Mouse (Mus musculus): ENCODE measurements around the gene Olfr1392.
A peak's percentile ranks its signal among the peaks of the same experiment; 100 is the strongest.
"Not testable (repeated sequence)": the region's sequence is repeated elsewhere in the genome, so short reads cannot be mapped to it uniquely, and the experiment has no call there.

Gene Olfr1392

DNA sequence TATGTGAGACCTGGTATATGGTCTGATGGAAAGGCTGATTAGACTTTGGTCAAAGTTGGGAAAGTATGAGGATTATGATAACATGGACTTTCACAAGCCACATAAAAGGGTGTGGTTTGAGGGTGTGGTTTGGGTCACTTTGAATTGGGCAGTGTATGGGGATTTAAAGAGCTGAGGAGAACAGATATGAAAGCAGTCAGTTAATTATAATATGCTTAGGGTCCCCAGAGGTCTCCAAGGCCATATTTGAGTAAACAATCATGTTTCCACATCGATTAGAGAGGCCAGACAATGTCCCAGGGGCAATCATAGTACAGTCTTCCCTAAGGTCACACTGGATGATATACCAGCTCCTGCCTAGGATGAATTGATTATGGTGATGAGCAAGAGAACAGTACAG lies at the start of gene Olfr1392:
Gene Olfr1392, plus strand, starts transcription at position 301 of the 400 bp plus-strand sequence.
- not testable (repeated sequence) for DNase-seq (ENCODE audit: low read depth, low spot score)

DNA sequence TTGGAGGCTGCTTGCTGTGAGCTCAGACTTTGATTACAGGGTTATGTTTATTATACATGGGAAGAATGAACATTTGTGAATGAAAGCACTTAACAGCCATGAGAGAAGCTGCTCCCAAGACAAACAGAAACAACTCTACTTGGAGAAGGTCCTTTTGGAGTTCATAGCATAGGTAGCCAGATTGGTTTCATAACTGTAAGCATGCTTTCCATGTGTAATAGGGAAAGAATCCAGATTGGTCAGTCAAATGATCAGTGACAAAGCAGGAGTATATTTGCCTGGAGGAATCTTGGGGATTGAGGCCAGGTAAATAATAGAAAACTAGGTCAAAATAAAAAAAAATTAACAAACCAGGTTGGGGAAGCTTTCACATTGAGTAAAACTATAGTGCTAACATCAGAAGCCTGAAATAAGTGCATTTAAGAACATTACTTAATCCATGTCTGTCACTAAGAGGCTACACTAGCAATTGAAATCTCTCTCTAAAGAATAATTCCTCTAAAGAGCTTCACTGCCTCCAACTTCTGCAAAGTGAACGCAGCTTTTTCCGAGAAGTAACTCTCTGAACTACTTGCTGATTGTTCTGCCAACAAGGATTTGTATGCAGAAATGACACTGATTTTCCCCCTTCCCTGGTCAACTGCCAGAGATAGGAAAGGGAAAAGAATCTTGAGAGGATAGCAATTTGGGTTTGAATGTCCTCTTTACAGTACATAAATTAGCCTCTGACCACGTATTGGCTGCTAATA lies 49.4 kb upstream of the Olfr1392 start:
- DNase-seq (ENCODE audit: low read depth, low spot score) = no peak

DNA sequence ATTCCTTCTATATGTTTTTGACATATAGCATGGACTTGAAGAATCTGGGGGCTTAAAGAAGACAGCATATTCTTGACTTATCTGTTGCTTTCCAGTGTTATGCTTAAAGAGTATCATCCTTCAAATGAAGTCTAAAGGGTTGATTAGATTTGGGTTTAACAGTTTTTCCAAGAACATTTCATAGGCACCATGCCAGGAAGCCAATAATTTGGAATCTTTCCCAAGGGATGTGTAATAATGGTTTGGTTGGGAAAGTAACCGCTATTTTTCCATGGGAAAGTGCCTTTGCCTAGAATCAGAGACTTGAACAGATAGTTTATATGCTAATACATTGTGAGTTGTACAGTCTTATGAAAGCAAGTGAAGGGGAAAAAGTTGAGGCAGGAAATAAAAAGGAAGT lies 48.2 kb upstream of the Olfr1392 start:
- DNase-seq (ENCODE audit: low read depth, low spot score) = no peak

DNA sequence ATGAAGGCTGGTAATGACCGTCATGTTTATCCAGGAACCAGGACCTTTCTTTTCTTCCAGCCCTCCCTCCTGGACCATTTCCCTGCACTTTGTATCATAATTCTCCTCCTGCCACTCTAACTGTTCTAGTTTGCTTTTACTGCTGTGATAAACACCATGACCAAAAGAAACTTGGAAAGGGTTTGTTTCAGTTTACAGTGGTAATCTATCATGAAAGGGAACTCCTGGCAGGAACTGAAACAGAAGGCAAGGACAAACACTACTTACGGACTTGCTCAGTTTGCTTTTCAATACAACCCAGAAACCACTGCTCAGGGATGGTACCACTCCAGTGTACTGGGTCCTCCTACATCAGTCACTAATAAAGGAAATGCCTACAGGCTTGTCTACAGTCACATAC lies 47.5 kb upstream of the Olfr1392 start:
- DNase-seq (ENCODE audit: low read depth, low spot score) = no peak

DNA sequence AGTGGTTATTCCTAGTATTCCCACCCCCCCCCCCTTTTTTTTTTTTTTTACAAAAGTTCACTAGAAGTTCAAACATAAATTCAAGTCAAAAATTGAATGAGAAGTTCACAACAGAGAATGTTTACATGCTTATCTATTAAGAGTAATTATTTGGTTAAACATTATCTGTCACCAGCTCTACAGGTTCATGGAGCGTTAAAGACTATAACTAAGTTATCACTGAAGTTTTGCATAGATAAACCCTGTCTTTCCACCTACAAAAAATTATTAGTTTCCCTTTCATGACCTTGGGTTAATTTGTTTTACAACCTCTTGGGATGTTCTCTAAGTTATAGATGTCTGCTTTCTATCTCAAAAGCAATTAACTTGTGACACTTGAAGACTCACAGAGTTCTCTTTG lies 44.8 kb upstream of the Olfr1392 start:
- DNase-seq (ENCODE audit: low read depth, low spot score) = no peak

DNA sequence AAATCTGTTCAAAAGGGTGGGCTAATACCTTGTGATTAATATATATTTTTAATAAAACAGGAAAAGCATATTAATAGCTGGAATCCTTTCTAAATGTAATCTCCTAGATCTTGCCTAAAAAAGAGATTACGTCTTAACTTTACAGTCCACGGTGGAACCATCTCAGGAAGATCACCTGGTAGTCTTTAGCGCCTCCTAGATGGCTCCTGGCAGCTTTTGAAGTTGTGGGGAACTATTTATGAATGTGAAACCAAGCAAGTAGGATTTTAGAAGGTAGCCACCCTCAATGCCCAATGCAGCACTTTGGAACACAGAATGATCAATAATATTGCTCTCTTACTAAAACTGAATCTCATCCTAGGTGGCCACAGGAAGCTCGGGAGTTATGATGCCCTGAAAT lies 44.2 kb upstream of the Olfr1392 start:
- no peak for DNase-seq (ENCODE audit: low read depth, low spot score)

DNA sequence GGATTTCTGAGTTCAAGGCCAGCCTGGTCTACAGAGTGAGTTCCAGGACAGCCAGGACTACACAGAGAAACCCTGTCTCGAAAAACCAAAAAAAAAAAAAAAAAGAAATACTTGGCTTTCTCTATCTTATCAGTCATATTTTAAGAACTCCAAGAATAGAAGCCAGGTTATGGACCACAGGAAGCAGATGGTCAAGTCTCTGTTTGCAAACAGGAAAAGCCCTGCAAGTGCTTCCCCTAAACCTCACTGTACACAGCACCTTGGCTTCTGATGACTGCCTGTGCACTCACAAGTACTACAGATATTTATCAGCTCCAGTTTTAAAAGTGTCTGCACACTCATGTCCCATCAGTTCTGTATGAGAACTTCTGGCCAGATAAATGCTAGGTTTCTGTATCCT lies 43.6 kb upstream of the Olfr1392 start:
- DNase-seq (ENCODE audit: low read depth, low spot score) = no peak

DNA sequence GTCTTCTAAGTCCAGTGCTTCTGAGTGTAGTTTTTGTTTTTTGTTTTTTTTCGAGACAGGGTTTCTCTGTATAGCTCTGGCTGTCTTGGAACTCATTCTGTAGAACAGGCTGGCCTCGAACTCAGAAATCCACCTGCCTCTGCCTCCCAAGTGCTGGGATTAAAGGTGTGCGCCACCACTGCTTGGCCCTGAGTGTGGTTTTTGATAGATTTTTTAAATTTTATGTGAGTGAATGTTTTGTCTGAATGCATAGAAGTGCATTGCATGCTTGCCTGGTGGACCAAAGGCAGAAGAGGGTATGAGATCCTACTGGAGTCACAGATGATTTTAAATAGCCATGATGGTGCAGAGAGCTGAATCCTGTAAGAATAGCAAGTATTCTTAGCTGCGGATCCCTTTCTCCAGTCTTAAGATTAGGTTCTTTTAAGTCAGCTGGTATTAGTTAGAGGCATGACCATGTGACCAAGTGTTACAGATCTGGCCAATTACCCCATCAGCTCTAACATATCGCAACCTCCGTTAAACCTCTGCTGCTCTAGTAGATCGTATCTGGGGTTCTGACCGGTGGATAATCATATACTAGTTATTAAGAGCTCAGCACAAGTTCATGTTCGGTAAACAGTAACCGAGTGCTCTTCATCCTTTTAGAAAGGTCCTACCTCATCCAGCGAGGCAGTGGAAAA lies 42.0 kb upstream of the Olfr1392 start:
- no peak for DNase-seq (ENCODE audit: low read depth, low spot score)

DNA sequence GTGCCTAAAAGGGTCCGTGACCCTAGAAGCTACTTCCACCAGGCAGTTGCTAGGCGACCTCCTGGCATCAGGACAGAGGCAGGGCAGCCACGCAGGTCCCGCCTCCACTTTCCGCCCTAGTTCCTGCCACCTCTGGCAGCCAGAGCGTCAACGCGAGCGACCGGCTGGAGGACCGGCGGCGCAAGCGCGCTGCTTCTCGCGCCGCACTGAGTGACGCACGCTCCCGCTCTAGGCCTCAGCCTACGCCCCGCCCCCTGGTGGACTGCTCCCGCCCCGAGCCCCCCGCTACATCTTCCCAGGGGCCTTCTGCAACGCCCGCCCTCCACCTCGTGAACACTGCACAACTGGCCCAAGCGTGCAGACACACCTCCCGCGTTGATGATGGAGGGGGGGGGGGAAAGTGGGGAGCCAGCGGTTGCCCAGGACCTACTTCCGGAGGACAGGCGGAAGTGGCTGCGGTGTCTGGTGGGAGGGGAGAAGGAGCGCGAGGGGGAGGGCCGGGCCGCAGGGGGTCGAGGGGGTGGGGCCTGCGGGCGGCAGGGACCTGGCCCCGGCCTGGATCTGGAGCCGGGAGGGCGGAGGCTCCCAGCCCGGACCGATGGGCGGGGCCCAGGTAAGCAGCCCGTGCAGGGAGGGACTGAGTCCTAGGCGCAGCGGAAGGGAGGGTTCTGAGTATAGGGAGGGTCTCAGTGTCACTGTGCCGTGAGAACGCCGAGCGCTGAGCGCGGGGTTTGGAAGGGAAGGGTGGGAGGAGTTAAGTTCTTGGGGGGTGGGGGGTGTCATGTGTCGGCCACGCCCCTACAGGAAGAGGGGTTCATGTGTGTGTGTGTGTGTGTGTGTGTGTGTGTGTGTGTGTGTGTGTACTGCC lies 41.1 kb upstream of the Olfr1392 start, which contains the start of gene Mgat1:
Gene Mgat1, plus strand, starts transcription at position 465 of the 868 bp plus-strand sequence.
- DNase-seq (ENCODE audit: low read depth, low spot score) = peak; percentile 99

DNA sequence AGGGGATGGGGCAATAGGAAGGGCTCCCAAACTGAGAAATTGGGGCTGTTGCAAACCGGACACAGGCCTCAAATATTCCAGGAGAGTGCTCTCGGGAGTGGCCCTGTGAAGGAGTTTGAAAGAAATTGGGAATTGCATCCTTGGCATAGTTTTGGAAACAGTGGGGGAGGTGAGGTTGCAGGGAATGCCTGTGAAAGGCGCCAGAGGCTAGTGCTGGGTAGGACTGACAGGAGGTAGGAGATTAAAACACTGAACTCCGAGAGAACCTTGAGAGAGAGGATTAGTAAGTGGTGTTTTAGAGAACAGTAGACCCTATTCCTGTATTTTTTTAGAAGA lies 40.5 kb upstream of the Olfr1392 start:
- DNase-seq (ENCODE audit: low read depth, low spot score) = peak; percentile 73

DNA sequence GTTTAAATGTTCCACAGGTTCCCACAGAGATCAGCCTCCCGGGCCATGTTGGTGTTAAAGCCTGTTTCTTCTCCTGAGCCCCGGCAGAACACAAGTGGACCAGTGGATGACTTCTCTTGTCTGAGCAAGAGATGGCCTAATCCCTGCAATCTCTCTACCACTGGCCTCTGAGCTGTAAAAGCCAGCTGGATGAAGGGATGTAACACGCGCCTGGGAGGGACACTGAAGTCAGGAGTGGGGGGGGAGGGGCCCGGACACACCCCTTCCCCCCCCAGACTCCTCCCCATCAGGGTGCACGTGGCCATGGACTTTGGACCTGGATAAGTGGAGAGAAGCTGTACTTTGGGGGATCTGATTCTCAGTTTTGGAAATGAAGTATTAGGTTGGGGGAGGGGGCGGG lies 39.9 kb upstream of the Olfr1392 start:
- DNase-seq (ENCODE audit: low read depth, low spot score) = peak; percentile 68

DNA sequence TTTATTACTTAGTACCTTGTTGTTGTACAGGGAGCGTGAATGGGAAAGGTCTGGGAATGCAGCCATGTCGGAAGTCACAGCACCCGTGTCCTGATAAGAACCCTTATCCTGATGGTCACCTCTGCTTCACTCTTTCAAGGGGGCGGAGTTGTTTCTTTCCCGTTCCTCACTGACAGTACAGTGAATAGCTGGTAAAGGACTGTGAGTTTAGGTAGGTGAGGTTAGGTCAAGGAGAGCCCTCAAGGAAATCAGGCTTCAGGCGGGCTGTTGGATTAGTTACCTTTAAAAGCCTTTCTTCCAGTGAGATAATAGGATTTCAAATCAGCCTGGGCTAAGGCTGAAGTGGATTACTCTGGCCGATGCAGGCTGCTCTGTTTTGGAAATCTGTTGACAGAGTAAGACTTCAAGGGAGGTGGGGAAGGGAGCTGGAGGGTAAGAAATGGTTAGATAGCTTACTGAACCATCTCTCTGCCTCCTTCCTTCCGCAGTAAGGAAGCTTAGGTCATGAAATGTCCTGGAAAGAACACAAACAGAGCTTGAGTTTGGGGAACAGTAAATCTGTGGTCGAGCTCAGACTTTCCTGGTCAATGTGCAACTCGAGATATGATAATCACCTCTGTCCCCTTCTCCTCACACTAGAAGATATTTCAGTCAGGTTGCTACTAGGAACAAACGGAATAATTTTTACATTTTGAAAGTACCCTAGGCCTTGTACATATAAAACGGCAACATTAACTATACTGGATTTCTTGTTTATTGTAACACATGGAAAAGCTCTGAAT lies 39.3 kb upstream of the Olfr1392 start:
- DNase-seq (ENCODE audit: low read depth, low spot score) = no peak

DNA sequence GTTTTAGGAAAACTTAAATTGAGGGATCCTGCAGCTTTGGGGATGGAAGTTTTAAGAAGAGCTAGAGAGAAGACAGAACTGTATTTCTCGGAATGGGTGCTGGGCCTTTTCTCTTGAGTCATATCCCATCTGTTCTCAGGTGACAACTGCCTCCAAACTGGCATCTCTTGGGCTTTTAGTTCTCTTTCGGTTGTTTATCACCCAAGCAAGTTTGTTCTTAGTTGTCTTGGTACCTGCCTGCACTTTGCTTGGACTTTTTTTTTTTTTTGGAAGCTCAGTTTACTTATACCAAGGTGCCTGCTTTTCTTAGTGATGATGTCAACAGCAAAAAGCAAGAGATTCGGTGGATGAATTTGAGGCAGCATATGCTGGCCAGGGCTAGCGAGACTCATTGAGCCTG lies 38.6 kb upstream of the Olfr1392 start:
- DNase-seq (ENCODE audit: low read depth, low spot score) = no peak

DNA sequence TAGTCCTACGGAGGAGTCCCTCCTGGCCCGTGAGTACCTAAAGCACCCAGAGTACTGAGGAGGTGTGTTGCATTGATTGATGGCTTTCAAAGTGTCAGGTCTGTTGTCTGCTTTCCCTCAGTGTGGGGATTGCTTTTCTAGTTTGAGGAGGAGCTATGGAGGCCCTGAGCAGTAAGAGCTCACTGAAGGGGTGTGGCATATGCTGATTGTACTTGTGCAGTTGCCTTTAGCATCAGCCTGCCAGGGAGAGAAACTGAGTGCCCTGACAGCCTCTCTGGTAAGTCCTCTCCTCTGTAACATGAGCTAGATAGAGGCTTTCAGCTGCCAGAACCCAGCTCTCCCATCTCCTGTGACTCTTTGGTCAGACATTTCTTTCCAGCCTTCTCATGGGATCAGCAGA lies 37.8 kb upstream of the Olfr1392 start:
- peak; percentile 37 for DNase-seq (ENCODE audit: low read depth, low spot score)

DNA sequence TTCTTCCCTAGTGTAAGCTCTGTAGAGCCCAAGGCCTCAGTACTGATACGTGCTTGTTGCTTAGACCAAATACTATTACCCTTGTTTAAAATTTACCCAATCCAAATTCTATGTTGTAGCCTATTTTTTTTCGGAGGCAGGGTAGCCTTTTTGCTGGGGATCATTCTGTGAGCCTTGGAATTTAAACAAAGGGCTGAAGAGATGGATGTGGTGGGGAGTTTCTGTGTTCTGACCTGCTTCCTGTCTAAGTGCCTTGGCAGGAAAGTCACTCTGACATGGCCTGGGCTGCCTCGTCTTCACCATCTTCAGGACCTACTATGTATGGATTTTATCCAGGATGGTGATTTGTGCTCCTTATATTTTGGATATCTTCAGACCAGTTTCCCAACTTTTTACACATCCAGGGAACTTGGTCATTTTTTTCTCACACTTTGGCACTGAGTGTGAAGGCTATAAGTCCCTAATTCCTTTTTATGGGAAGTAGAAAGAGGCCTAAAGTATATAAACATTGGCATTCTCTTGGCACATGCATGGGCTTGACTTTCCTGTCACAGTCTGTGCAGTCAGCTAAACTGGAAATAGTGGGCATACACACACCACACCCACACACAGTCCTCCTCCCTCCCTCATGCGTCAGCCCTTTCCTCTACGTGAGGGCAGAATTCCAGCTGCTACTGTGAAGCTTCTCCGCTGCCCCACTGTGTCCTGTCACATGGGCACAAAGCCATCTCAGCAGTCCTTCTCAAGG lies 36.7 kb upstream of the Olfr1392 start:
- no peak for DNase-seq (ENCODE audit: low read depth, low spot score)

DNA sequence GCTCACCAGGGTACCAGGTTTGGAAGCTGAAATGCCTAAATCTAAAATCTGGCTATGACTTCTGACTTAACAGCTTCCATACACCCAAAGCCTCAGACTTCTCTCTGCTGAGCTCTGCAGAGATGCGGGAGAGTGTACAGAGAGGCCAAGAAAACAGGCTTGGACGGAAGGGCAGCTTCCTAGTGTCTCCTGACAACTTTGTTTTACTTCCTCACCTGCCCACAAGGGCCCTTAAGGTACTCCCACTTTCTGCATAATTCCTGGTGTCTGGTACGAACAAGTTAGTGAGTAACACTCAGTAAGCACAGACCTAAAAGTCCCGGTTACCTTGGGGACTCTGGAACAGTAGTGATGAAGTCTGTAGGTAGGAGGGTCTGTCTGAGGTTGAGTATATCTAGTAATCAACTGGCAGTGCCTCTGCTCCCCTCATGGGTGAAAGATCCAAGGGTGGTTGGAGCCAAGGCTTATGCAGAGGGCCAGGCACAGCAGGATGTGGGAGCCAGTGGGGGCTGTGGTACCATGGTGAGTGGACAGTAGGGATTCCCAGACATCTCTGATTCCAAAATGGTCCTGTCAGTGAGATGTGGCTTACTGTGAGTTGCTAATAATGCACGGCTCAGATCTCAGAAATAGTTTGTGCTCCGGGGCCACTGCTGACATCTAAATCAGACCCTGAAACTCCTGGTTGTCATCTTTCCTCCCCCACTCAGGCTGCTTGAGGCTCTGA lies 35.9 kb upstream of the Olfr1392 start:
- no peak for DNase-seq (ENCODE audit: low read depth, low spot score)

DNA sequence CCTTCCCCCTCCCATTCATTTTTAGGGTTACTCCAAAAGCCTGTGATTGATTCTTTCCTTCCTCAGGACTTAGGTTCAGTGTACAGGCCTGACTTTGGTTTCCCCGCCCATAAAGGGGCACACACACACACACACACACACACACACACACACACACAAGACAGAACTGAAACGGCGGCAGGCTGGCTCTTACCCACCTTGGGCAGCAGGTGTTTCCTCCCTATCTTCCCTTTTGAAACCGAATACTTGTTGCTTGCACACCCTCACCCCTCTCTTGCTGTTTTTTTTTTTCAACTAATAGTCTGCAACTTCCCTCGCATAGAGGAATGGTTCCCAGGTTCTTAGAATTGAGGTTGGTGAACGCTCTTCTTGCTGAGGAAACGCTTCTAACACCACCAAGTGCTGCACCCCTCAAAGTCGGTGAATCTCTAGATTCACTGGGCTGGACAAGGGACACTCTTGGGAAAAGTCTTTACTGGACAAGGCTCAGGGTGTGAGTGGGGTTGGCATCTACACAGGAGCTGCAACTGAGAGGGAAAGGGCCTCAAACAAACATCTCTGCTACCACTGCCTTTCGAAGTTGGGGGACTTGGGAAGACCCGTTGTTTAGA lies 35.2 kb upstream of the Olfr1392 start:
- no peak for DNase-seq (ENCODE audit: low read depth, low spot score)

DNA sequence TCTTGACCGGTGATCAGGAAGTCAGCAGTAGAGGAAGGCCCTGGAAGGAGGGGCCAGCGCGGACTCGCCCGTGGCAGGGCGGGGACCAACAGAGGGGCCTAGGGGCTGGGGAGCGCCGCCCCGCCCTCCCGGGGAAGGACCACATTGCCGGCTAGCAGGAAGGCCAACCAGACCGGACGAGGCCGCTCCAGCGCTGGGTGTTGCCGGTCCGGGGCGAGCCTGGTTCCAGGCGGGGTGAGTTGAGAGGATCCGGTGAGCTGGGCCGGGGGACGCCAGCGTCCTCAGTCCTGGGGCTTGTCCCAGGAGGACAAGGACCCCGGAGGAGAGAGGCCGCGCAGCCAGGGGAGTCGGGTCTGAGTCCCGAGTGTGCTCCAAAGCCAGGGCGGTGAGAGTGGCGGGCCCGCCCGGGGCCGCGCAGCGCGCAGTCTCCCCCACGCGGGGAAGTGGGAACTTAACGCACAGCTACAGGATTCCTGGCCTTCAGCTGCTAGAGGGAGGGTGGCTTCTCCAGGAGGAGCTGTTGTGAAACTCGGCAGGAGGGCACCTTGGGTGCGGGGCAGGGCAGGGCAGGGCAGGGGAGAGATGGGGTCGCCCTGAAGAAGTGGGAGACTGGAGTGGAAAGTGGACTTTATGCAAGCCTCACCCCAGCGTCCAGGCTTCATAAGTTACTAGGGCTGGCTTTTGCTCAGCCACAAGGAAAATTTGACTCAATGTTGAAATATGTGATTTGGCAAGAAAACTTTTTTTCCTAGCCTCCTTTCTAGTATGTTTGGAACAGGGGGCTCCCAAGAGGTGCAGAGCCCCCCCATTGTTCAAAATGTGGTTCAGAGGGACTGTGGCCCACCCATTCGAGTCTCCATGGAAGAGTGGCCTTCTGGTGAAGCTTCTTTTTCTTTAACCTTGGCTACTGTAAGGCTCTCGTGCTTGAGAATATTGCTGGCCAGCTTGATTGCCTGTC lies 34.4 kb upstream of the Olfr1392 start:
- peak; percentile 66 for DNase-seq (ENCODE audit: low read depth, low spot score)

DNA sequence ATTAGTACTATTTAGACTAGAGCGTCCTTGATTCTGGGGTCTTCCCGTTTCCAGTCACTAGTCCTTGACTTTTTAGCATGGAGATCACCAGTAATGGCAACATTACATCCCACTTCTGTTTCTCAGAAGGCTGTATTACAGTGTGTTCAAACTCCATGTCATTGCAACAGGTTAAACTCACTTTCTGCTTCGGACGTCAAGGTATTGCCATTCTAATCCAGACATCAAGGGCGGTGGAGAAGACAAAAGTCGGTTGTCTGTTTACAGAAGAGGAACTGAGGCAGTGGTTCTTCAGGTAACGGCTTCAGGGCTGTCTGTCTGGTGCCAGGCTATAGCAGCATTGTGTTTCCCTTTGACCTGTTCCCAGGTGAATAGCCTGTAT lies 33.7 kb upstream of the Olfr1392 start:
- DNase-seq (ENCODE audit: low read depth, low spot score) = no peak

Measured in ZHBTc4 (cell line).